Mouse (Mus musculus) left cerebral cortex, postnatal 10 days (tissue): Measurements from ENCODE around the gene Gpi1. TPM values are rescaled to one million over a fixed set of nuclear protein-coding genes. Genes with fewer than 3 reads are reported as not detected.

Experiments used
- total RNA-seq, 2 experiments: library from RNA; stranded (reverse); gene quantifications; 2 replicates each; pipeline ENCODE4 v1.2.3; 2021

The Gpi1 gene
- total RNA-seq, 2 experiments from 2014 or later = 577 to 619 TPM

Other genes starting within 250 kb of the Gpi1 start
- gene Scgb2b27, start 216.4 kb downstream of the Gpi1 start, total RNA-seq = not detected
- not detected for gene Scgb1b27, start 208.9 kb downstream of the Gpi1 start, total RNA-seq
- not detected for gene Scgb1b30, start 134.9 kb downstream of the Gpi1 start, total RNA-seq
- gene Wtip, start 97.1 kb downstream of the Gpi1 start, total RNA-seq = 10 to 100 TPM; 18.5 to 21.5 TPM
- gene Uba2, start 60.7 kb downstream of the Gpi1 start, total RNA-seq = 10 to 100 TPM; 77.3 to 80.7 TPM
- gene Pdcd2l, start 33.7 kb downstream of the Gpi1 start, total RNA-seq = 10 to 100 TPM; 24.9 to 28.9 TPM
- gene Gm6096, start 20.7 kb upstream of the Gpi1 start, total RNA-seq = not detected
- gene 4931406P16Rik, start 83.2 kb upstream of the Gpi1 start, total RNA-seq = 10 to 100 TPM; 46.2 to 54.4 TPM
- 10 to 100 TPM; 56.0 to 73.4 TPM for gene Lsm14a, start 163.0 kb upstream of the Gpi1 start, total RNA-seq